Mouse (Mus musculus) forebrain, embryonic 11.5 days (tissue): ENCODE data around the gene Bmyc. TPM values are rescaled to one million over a fixed set of nuclear protein-coding genes. Genes with fewer than 3 reads are reported as not detected.
A peak's percentile ranks its signal among the peaks of the same experiment; 100 is the strongest.
"Not testable (repeated sequence)": the region's sequence is repeated elsewhere in the genome, so short reads cannot be mapped to it uniquely, and the experiment has no call there.

ENCODE experiments used
- ATAC-seq: fragments of 200-750 bp; cut with Nextera tagmentation; replicated peaks from 2 replicates; pipeline ENCODE4 v1.8.0; 2017; ENCODE audit warnings: moderate TSS enrichment; ENCODE audit not compliant: low FRiP score
- DNase-seq: peaks from one replicate; pipeline ENCODE4 v3.0.0-alpha.2; 2017; ENCODE audit warnings: low spot score
- H3K27ac ChIP-seq: fragments of 300-500 bp; sonication (generic); 2 replicates; pipeline ENCODE4 v1.5.1; 2014; ENCODE audit warnings: low read depth, low read length
- H3K27me3 ChIP-seq: fragments of 300-500 bp; sonication (generic); 2 replicates; pipeline ENCODE4 v1.6.1; 2014; ENCODE audit warnings: mild to moderate bottlenecking, low read length, mixed read lengths; ENCODE audit not compliant: control insufficient read depth, insufficient read depth
- H3K36me3 ChIP-seq: fragments of 300-500 bp; sonication (generic); 2 replicates; pipeline ENCODE4 v1.6.1; 2014; ENCODE audit warnings: mild to moderate bottlenecking, low read length, moderate library complexity, mixed read lengths; ENCODE audit not compliant: control insufficient read depth, insufficient read depth
- H3K4me1 ChIP-seq: fragments of 300-500 bp; sonication (generic); replicated peaks from 2 replicates; pipeline ENCODE4 v1.6.1; 2014; ENCODE audit warnings: low read length, mixed read lengths; ENCODE audit not compliant: control insufficient read depth, insufficient read depth
- H3K4me2 ChIP-seq: fragments of 300-500 bp; sonication (generic); 2 replicates; pipeline ENCODE4 v1.6.1; 2014; ENCODE audit warnings: low read depth, mild to moderate bottlenecking, low read length, moderate library complexity, mixed read lengths; ENCODE audit not compliant: severe bottlenecking
- H3K4me3 ChIP-seq: fragments of 300-500 bp; sonication (generic); 2 replicates; pipeline ENCODE4 v1.5.1; 2014; ENCODE audit warnings: low read depth, low read length
- H3K9ac ChIP-seq: fragments of 300-500 bp; sonication (generic); 2 replicates; pipeline ENCODE4 v1.6.1; 2014; ENCODE audit warnings: low read length
- H3K9me3 ChIP-seq: fragments of 300-500 bp; sonication (generic); 2 replicates; pipeline ENCODE4 v1.6.1; 2016; ENCODE audit warnings: low read length, mixed read lengths; ENCODE audit not compliant: control insufficient read depth
- WGBS: fragments of 180-500 bp; shearing (Covaris S2); extraction: QIAGEN DNeasy Blood & Tissue Kit; methylation state at CpG from one replicate; pipeline ENCODE4 v1.1.7; 2014; 5-methylcytosine and 5-hydroxymethylcytosine counted together
- polyA plus RNA-seq: library from polyadenylated mRNA; unstranded; fragments of >200 nt; fragmentation: Nextera tagmentation; extraction: Ambion mirVana; gene quantifications from 2 replicates; pipeline ENCODE4 v1.2.1, GENCODE M21; 2014

Bmyc gene
- polyA plus RNA-seq, 1 experiment from 2014 or later: 68.5 TPM

GRCm38 (mm10) chr2:25676486-25676885 lies 30.1 kb upstream of the Bmyc start, which contains the start of gene Lcn6:
Gene Lcn6 (plus strand): TSS chr2:25676786.
- no peaks in the 10 kb centered on the region for H3K4me1 ChIP-seq
- no peak within 1 kb of the TSS for H3K27ac ChIP-seq
- no peak for DNase-seq
- 91% methylated on average over 3 of the region's 3 CpGs for WGBS
- H3K36me3 ChIP-seq: no peaks in the 10 kb centered on the region
- H3K27me3 ChIP-seq: no peaks in the 10 kb centered on the region
- H3K9me3 ChIP-seq: no peaks in the 10 kb centered on the region
- H3K4me3 ChIP-seq: no peak within 1 kb of the TSS
- ATAC-seq: no peak
- H3K4me2 ChIP-seq: no peak within 1 kb of the TSS
- no peak within 1 kb of the TSS for H3K9ac ChIP-seq

- ATAC-seq: no peak
- Histone ChIP-seq H3K4me2 (no peak overlapping the region), H3K27me3 (no peaks in the 10 kb centered on the region), H3K27ac (no peak overlapping the region), H3K9ac (no peak overlapping the region), H3K4me3 (no peak overlapping the region), H3K9me3 (no peaks in the 10 kb centered on the region), H3K36me3 (no peaks in the 10 kb centered on the region), H3K4me1 (no peaks in the 10 kb centered on the region)
- DNase-seq: no peak
- whole genome bisulfite sequencing: 85% methylated on average over 6 of the region's 6 CpGs
Observed at GRCm38 (mm10) chr2:25679559-25679958, 27.0 kb upstream of the Bmyc start.

GRCm38 (mm10) chr2:25682426-25682825 lies 24.1 kb upstream of the Bmyc start, which contains the start of gene Lcn10:
Gene Lcn10 (plus strand): TSS chr2:25682726.
- Histone ChIP-seq H3K27ac (no peak within 1 kb of the TSS), H3K9me3 (no peaks in the 10 kb centered on the region), H3K9ac (no peak within 1 kb of the TSS), H3K36me3 (no peaks in the 10 kb centered on the region), H3K4me1 (no peaks in the 10 kb centered on the region), H3K27me3 (no peaks in the 10 kb centered on the region), H3K4me3 (no peak within 1 kb of the TSS), H3K4me2 (no peak within 1 kb of the TSS)
- DNase-seq (peak; percentile 30), ATAC-seq (no peak)
- 73% methylated on average over 2 of the region's 2 CpGs for WGBS

GRCm38 (mm10) chr2:25686941-25687340 lies 19.6 kb upstream of the Bmyc start:
- no peaks in the 10 kb centered on the region for H3K4me1 ChIP-seq
- ATAC-seq (no peak), DNase-seq (no peak)
- H3K36me3 ChIP-seq: no peaks in the 10 kb centered on the region
- H3K9me3 ChIP-seq: no peaks in the 10 kb centered on the region
- no peak overlapping the region for H3K9ac ChIP-seq
- H3K4me3 ChIP-seq: no peak overlapping the region
- H3K27me3 ChIP-seq: no peaks in the 10 kb centered on the region
- no peak overlapping the region for H3K27ac ChIP-seq
- H3K4me2 ChIP-seq: no peak overlapping the region
- 71% methylated on average over 4 of the region's 4 CpGs for WGBS

GRCm38 (mm10) chr2:25694605-25695004 lies 11.9 kb upstream of the Bmyc start:
- H3K9me3 ChIP-seq: no peaks in the 10 kb centered on the region
- H3K4me1 ChIP-seq: no peaks in the 10 kb centered on the region
- DNase-seq: peak; percentile 76
- no peak overlapping the region for H3K4me3 ChIP-seq
- no peaks in the 10 kb centered on the region for H3K27me3 ChIP-seq
- H3K4me2 ChIP-seq: no peak overlapping the region
- ATAC-seq: no peak
- H3K9ac ChIP-seq: no peak overlapping the region
- H3K36me3 ChIP-seq: no peaks in the 10 kb centered on the region
- no peak overlapping the region for H3K27ac ChIP-seq

- Histone ChIP-seq H3K36me3 (no peaks in the 10 kb centered on the region), H3K27me3 (no peaks in the 10 kb centered on the region), H3K4me1 (no peaks in the 10 kb centered on the region), H3K4me2 (no peak overlapping the region), H3K27ac (no peak overlapping the region), H3K4me3 (no peak overlapping the region), H3K9me3 (no peaks in the 10 kb centered on the region), H3K9ac (no peak overlapping the region)
- ATAC-seq (no peak), DNase-seq (peak; percentile 42)
- WGBS: 69% methylated on average over 4 of the region's 4 CpGs
Observed at GRCm38 (mm10) chr2:25696951-25697350, 9.6 kb upstream of the Bmyc start.

- ATAC-seq: no peak
- H3K27ac ChIP-seq: no peak overlapping the region
- H3K9ac ChIP-seq: no peak overlapping the region
- no peaks in the 10 kb centered on the region for H3K36me3 ChIP-seq
- WGBS: 85% methylated on average over 2 of the region's 2 CpGs
- no peaks in the 10 kb centered on the region for H3K9me3 ChIP-seq
- H3K4me2 ChIP-seq: no peak overlapping the region
- DNase-seq: peak; percentile 37
- H3K4me3 ChIP-seq: no peak overlapping the region
- H3K4me1 ChIP-seq: no peaks in the 10 kb centered on the region
- no peaks in the 10 kb centered on the region for H3K27me3 ChIP-seq
Observed at GRCm38 (mm10) chr2:25698696-25699095, 7.8 kb upstream of the Bmyc start.

- H3K36me3 ChIP-seq, DNase-seq, H3K9me3 ChIP-seq, H3K27ac ChIP-seq, H3K9ac ChIP-seq, ATAC-seq, H3K4me3 ChIP-seq, H3K4me2 ChIP-seq, H3K4me1 ChIP-seq, H3K27me3 ChIP-seq: not testable (repeated sequence)
- 85% methylated on average over 3 of the region's 3 CpGs for WGBS
Observed at GRCm38 (mm10) chr2:25699743-25700142, 6.8 kb upstream of the Bmyc start, which contains the start of gene Obp2a. Gene Obp2a (plus strand): TSS chr2:25700043.

- Histone ChIP-seq H3K27ac (no peak overlapping the region), H3K4me3 (no peak overlapping the region), H3K9me3 (no peaks in the 10 kb centered on the region), H3K27me3 (no peaks in the 10 kb centered on the region), H3K4me2 (no peak overlapping the region), H3K9ac (no peak overlapping the region), H3K4me1 (no peaks in the 10 kb centered on the region), H3K36me3 (no peaks in the 10 kb centered on the region)
- DNase-seq (peak; percentile 39), ATAC-seq (no peak)
- 84% methylated on average over 5 of the region's 5 CpGs for WGBS
Observed at GRCm38 (mm10) chr2:25701001-25701400, 5.5 kb upstream of the Bmyc start.
